Mouse (Mus musculus) stomach, postnatal 0 days (tissue): Measurements from ENCODE around the gene Cacnb1. TPM values are rescaled to one million over a fixed set of nuclear protein-coding genes. Genes with fewer than 3 reads are reported as not detected.

Experiments
- ATAC-seq: fragments of 200-750 bp; cut with Nextera tagmentation; 2 replicates; pipeline ENCODE4 v1.8.0; 2017; ENCODE audit not compliant: low FRiP score, low TSS enrichment
- DNase-seq: peaks from one replicate; pipeline ENCODE4 v3.0.0-alpha.2; 2016; ENCODE audit warnings: low spot score
- H3K27ac ChIP-seq: fragments of 300-500 bp; sonication (generic); replicated peaks from 2 replicates; pipeline ENCODE4 v1.5.1; 2014; ENCODE audit warnings: mild to moderate bottlenecking, control low read depth
- H3K27me3 ChIP-seq: fragments of 300-500 bp; sonication (generic); 2 replicates; pipeline ENCODE4 v1.6.1; 2014; ENCODE audit warnings: low read length; ENCODE audit not compliant: control insufficient read depth, insufficient read depth
- H3K36me3 ChIP-seq: fragments of 300-500 bp; sonication (generic); 2 replicates; pipeline ENCODE4 v1.6.1; 2014; ENCODE audit warnings: low read length, mixed read lengths; ENCODE audit not compliant: control insufficient read depth, insufficient read depth
- H3K4me1 ChIP-seq: fragments of 300-500 bp; sonication (generic); replicated peaks from 2 replicates; pipeline ENCODE4 v1.6.1; 2014; ENCODE audit warnings: antibody characterized with exemption; ENCODE audit not compliant: control insufficient read depth, insufficient read depth
- H3K4me2 ChIP-seq: fragments of 300-500 bp; sonication (generic); replicated peaks from 2 replicates; pipeline ENCODE4 v1.6.1; 2014; ENCODE audit warnings: low read depth, mild to moderate bottlenecking, control low read depth, moderate library complexity
- H3K4me3 ChIP-seq: fragments of 300-500 bp; sonication (generic); 2 replicates; pipeline ENCODE4 v1.5.1; 2014; ENCODE audit warnings: low read depth, low read length, control low read depth
- H3K9ac ChIP-seq: fragments of 300-500 bp; sonication (generic); 2 replicates; pipeline ENCODE4 v1.6.1; 2014; ENCODE audit warnings: mild to moderate bottlenecking, low read length, control low read depth, mixed read lengths
- H3K9me3 ChIP-seq: fragments of 300-500 bp; sonication (generic); 2 replicates; pipeline ENCODE4 v1.6.1; 2016; ENCODE audit warnings: low read length; ENCODE audit not compliant: control insufficient read depth
- CTCF ChIP-seq: IDR thresholded peaks from 2 replicates; pipeline ENCODE4 v1.5.1; 2016; ENCODE audit warnings: antibody characterized with exemption, low read depth, mild to moderate bottlenecking, moderate library complexity
- EP300 ChIP-seq: optimal IDR thresholded peaks from 2 replicates; pipeline ENCODE3; 2016; ENCODE audit warnings: antibody characterized with exemption
- WGBS: fragments of 180-500 bp; shearing (Covaris S2); extraction: QIAGEN DNeasy Blood & Tissue Kit; methylation state at CpG from one replicate; pipeline ENCODE4 v1.1.7; 2014; 5-methylcytosine and 5-hydroxymethylcytosine counted together
- polyA plus RNA-seq: library from polyadenylated mRNA; unstranded; fragments of >200 nt; fragmentation: Nextera tagmentation; extraction: Ambion mirVana; gene quantifications from 2 replicates; pipeline ENCODE4 v1.2.1, GENCODE M21; 2015

Cacnb1 gene
- polyA plus RNA-seq, 1 experiment from 2014 or later = 4.2 TPM

- ATAC-seq (no peak), DNase-seq (no peak)
- no peak overlapping the region for H3K4me2 ChIP-seq
- no peaks in the 10 kb centered on the region for H3K27me3 ChIP-seq
- no peaks in the 10 kb centered on the region for H3K36me3 ChIP-seq
- H3K4me1 ChIP-seq = no peaks in the 10 kb centered on the region
- H3K4me3 ChIP-seq = no peak overlapping the region
- no peak overlapping the region for H3K27ac ChIP-seq
- no peaks in the 10 kb centered on the region for H3K9me3 ChIP-seq
- 79% methylated on average over 5 of the region's 5 CpGs for WGBS
- no peak overlapping the region for H3K9ac ChIP-seq
- TF ChIP-seq CTCF = no peak
- TF ChIP-seq EP300 = no peak
Observed at GRCm38 (mm10) chr11:98060104-98060692, 37.4 kb upstream of the Cacnb1 start.

DNA sequence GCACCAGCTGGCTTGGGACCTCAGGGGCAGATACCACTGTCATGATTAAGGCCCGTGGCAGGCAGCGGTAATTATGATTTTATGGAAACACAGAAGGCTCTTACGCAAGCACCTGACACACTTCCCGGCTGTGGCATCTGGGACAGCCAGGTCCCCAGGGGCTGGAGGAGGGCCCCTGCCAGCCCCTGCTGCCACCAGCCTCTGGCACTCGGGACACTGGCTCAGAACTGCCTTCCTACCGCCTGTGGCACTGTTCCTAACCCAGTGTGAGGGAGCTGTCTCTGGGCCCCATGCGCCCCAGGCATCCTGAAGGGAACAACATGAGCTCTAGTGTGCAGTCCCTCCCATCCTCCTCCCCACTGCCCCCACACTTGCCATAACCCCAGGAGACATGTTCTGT, 36.8 kb upstream of the Cacnb1 start:
- ATAC-seq = no peak
- H3K4me1 ChIP-seq = no peaks in the 10 kb centered on the region
- no peak overlapping the region for H3K4me3 ChIP-seq
- H3K36me3 ChIP-seq = no peaks in the 10 kb centered on the region
- TF ChIP-seq EP300 (no peak), CTCF (no peak)
- no peaks in the 10 kb centered on the region for H3K9me3 ChIP-seq
- no peak overlapping the region for H3K27ac ChIP-seq
- DNase-seq = no peak
- H3K4me2 ChIP-seq = no peak overlapping the region
- no peaks in the 10 kb centered on the region for H3K27me3 ChIP-seq
- no peak overlapping the region for H3K9ac ChIP-seq
- WGBS = 61% methylated on average over 7 of the region's 7 CpGs

DNA sequence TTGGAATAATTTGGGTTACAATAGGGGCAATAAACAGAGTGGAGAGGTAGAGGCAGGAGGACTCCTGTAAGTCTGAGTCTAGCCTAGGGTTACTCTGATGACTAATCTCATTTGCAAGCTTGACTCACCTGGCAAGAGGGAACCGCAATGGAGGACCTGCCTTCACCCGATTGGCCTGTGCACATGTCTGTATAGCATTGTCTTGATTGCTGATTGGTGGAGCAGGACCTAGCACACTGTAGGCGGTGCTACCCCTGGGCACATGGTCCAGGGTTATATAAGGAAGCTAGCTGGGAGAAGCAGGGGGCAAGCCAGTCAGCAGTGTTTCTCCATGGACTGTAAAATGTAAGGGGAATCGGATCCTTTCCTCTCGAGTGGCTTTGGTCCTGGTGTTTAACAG, 35.2 kb upstream of the Cacnb1 start:
- Histone ChIP-seq H3K27ac (no peak overlapping the region), H3K9ac (no peak overlapping the region), H3K27me3 (no peaks in the 10 kb centered on the region; the same call in 1 of the 2 replicates), H3K9me3 (no peaks in the 10 kb centered on the region), H3K4me3 (no peak overlapping the region), H3K4me2 (no peak overlapping the region), H3K36me3 (no peaks in the 10 kb centered on the region), H3K4me1 (no peaks in the 10 kb centered on the region)
- peak; percentile 83 for ATAC-seq
- peak; percentile 52 for DNase-seq
- 84% methylated on average over 5 of the region's 5 CpGs for WGBS
- TF ChIP-seq EP300 (no peak), CTCF (no peak)

DNA sequence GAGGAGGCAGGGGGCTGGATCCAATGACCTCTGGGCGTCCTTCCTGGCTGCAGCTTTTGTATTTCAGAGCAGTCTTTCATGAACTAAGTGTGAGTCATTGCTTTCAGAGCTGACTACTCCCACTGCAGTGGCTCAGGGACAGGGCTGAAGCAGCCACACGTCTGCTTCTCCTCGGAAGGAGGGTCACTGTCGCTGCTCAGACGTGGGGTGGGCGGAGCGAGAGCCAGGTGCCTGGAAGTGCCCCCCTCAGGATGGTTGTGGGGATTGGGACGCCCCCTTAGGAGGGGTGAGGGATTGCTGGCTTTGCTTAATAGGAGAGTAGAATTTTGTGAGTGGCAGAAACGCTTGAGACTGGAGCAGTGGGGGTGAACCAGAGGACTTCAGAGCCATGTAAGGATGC, 34.6 kb upstream of the Cacnb1 start:
- Histone ChIP-seq H3K36me3 (no peaks in the 10 kb centered on the region), H3K9ac (0 out of 2 replicates have a peak overlapping the region, but pooled peaks have one; percentile 23), H3K27me3 (no peaks in the 10 kb centered on the region; the same call in 1 of the 2 replicates), H3K4me1 (no peaks in the 10 kb centered on the region), H3K27ac (0 out of 2 replicates have a peak overlapping the region, but pooled peaks have one; percentile 5), H3K4me2 (no peak overlapping the region), H3K9me3 (no peaks in the 10 kb centered on the region), H3K4me3 (no peak overlapping the region)
- ATAC-seq (peak; percentile 63), DNase-seq (no peak)
- TF ChIP-seq CTCF = no peak
- no peak for TF ChIP-seq EP300
- WGBS = 13% methylated on average over 9 of the region's 9 CpGs

- ATAC-seq (peak; percentile 49), DNase-seq (peak; percentile 62)
- Histone ChIP-seq H3K4me3 (peak within 1 kb of the TSS; percentile 40), H3K9me3 (no peaks in the 10 kb centered on the region), H3K27me3 (no peaks in the 10 kb centered on the region; the same call in none of the 2 replicates), H3K27ac (no peak within 1 kb of the TSS), H3K4me1 (0 out of 2 replicates have a peak, but pooled peaks cover 2% of the 10 kb centered on the region), H3K36me3 (no peaks in the 10 kb centered on the region), H3K9ac (peak within 1 kb of the TSS; percentile 41), H3K4me2 (peak within 1 kb of the TSS; percentile 71)
- 4% methylated on average over 27 of the region's 48 CpGs for WGBS
- no peak for TF ChIP-seq EP300
- TF ChIP-seq CTCF = no peak
Observed at GRCm38 (mm10) chr11:98052989-98053834, 30.4 kb upstream of the Cacnb1 start, which contains the start of gene Stac2. Stac2 (minus strand) TSS chr11:98053462.
